Mouse (Mus musculus) R1 (cell line): ENCODE measurements around the gene Gm5788.
A peak's percentile ranks its signal among the peaks of the same experiment; 100 is the strongest.
"Not testable (repeated sequence)": the region's sequence is repeated elsewhere in the genome, so short reads cannot be mapped to it uniquely, and the experiment has no call there.

Source experiments
- DNase-seq: peaks from one replicate; pipeline ENCODE4 v3.0.0-alpha.2; 2018; ENCODE audit warnings: low read depth, low spot score

The Gm5788 gene

DNA sequence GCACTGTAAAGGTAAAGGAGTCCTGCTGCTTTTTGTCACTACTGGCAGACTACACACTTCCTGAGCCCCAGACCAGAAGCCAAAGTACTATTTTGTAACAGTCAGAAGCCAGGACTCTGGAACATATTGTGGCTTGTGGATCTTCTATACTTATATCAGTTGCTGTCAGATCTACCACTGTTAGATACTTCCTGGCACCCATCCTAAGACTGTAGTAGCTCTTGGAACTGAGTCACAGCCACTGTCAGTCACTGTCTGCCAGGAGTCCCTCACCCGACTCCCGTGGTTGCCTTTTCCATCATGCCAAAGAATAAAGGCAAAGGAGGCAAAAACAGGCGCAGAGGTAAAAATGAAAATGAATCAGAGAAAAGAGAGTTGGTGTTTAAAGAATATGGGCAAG, at the start of gene Gm5788:
TSS of gene Gm5788 (plus strand) at position 301 of the 400 bp plus-strand sequence.
- DNase-seq: not testable (repeated sequence)

- no peak for DNase-seq
These were observed 45.1 kb upstream of the Gm5788 start for GRCm38 (mm10) chr12:87449456-87449855.

DNA sequence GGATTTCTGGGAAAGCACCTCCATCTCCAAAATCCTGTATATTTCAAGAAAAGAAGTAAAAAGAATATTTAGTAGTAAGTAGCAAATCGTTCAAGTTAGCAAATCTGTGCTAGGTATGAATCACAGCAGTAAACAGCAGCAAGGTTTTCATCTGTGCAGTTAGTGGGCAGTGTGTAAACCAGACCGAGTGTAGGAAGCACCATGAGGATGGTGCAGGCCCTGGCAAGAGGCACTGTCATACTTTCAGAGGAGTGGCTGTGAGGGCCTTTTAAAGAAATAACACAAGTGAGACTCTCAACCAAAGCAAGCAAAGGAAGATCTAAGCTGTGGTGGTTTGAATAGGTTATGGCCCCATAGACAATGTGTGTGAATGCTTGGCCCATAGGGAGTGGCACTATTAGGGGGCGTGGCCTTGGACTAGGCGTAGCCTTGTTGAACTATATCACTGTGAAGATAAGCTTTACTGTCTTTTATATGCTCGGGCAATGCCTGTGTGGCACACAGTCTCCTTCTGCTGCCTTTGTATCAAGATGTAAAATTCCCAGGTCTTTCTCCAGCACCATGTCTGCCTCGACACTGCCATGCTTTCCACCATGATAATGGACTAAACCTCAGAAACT, 29.7 kb upstream of the Gm5788 start:
- peak; percentile 67 for DNase-seq

DNA sequence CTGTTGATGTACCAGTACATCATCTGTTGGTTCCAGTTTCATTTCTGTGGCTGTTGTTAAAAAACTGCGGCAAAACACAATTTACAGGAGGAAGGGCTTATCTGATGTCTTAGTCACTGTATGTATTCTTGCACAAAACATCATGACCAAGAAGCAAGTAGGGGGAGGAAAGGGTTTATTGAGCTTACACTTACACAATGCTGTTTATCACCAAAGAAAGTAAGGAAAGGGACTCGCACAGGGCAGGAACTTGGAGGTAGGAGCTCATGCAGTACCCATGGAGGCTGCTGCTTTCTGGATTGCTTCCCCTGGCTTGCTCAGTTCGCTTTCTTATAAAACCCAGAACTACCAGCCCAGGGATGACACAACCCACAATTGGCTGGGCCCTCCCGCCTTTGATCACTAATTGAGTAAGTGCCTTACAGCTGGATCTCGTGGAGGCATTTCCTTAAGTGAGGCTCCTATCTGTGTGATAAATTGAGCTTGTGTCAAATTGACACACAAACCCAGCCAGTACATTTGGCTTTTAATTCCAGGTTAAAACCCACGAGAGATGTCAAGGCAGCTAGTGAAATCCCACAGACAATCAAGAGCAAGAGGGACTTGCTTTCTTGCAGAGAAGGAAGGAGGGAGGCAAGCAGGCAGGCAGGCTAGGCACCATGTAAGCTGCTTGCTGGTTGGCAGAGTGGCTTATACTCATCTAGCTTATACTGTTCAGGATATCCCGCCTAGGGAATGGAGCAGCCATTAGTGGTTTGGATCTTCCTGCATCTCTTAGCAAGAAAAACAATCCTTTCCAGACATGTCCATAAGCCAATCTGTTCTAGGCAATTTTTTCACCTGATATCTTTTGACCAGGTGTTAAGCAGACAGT, 24.0 kb upstream of the Gm5788 start:
- no peak for DNase-seq

DNA sequence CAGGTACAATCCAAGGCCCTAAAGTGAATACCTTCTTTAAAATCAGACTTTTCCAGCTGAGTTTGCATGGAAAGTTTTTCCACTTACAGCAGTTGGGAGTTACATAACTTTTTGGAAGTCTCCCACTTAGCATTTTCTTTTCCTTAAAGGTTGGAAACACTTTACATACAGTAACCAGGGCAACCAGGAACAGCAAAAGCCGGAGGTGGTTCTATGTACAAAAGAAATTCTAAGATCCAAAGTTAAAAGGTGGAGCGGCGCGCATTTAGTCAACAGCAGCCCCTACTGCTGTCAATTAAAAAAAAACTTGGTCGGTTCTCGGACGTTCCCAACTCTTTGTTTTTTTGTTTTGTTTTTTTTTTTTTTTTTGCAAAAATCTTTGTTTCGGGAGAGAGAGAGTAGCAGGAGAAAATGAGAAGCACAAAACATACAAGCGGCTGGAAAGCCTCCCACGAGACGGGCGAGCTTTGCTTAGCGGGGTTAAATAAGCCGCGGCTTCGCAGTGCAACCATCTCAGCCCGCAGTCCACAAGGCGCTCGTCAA, 23.0 kb upstream of the Gm5788 start:
- peak; percentile 73 for DNase-seq

GRCm38 (mm10) chr12:87471964-87472786, 22.3 kb upstream of the Gm5788 start, which contains the start of gene Snw1:
Snw1 (minus strand) TSS chr12:87472274.
- peak; percentile 96 for DNase-seq

DNA sequence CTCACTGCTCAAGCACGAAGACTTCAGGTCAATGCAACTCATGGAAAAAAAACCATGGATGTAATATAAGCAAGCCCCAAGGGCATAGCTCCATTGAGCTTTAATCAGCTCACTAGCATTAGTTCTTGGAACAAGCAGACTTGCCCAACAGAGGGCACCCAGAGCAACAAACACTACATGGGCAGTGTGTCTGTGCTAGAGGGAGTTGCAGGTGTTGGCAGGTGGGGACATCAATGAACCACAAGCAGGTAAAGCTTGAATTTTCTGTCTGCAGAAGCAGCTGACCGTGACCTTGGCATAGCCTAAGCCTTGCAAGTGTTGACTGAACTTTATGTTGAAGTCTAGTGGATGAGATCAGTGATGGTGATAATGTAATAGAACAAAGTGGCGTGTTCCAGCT, 19.8 kb upstream of the Gm5788 start:
- DNase-seq: no peak

- DNase-seq: not testable (repeated sequence)
These were observed 12.0 kb upstream of the Gm5788 start for GRCm38 (mm10) chr12:87482482-87482881.

DNA sequence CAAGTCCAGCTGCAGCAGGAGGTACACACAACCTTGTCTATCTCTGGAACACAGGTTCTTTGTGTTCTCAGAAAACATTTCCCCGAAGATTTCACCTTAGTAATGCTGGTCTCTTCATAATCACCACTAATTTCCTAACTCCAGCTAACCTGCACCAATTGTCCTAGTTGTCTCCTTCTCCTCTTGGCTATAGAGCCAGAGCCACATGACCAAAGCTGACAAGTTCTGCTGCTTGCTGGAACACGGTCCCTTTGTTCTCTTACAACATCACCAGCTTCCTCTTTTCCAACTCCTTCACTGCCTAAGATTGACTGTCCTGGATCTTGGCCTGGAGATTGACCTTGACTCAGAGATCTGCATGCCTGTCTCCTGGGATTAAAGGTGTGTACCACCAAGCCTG, 5.8 kb upstream of the Gm5788 start:
- not testable (repeated sequence) for DNase-seq

DNA sequence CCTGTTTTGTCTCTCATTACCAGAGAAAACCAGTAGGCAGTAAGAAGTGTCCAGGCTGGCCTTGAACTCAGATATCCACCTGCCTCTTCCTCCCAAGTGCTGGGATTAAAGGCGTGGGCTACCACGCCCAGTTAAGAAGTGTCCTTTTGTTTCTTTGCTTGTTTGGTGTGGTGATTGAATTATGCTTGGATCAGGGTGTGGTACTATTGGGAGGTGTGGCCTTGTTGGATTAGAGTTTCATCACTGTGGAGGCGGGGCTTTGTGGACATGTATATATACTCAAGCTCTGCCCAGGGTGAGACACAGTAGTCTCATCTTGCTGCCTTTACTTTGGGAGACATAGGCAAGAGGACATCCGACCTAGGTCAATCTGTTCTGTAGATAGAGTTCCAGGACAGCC, 19.5 kb downstream of the Gm5788 start, which contains the start of gene Gm8300:
TSS of gene Gm8300 (plus strand) at position 301 of the 400 bp plus-strand sequence.
- not testable (repeated sequence) for DNase-seq

GRCm38 (mm10) chr12:87519616-87520015, 25.1 kb downstream of the Gm5788 start:
- DNase-seq: not testable (repeated sequence)

DNA sequence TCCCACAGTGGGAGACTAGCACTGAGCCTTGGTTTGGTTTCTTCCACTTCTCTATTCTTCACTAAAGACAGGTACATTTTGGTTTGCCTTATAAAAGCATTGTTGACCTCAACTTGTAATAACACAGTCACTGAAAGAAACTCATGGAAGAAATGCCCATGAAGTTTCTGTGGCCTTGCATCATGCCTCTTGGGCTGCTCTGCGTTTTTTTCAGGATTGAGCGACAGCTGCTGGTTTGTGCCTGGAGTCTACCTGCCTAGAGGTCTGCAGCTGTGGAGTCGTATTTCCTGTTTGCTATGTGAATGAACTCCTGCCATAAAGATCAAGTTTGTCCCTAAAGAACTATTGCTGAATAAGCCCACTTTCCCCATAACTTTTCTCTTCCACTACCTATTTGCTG, 49.4 kb downstream of the Gm5788 start:
- no peak for DNase-seq
